Mouse (Mus musculus) left cerebral cortex, postnatal 14 days (tissue): ENCODE results near the gene Rps6kc1. TPM values are rescaled to one million over a fixed set of nuclear protein-coding genes. Genes with fewer than 3 reads are reported as not detected.

Experiments
- DNase-seq, 2 experiments: peaks; one replicate each; pipeline ENCODE4 v3.0.0; 2021 to 2022; ENCODE audit warnings: low spot score in 2 of 2, mixed read lengths in 1 of 2
- intact Hi-C: fragments of 180-260 bp; cut with DNase I; formaldehyde crosslinking; loops from one replicate; pipeline ENCODE4 v1.15.1; 2025
- total RNA-seq, 2 experiments: library from RNA; stranded (reverse); gene quantifications; 2 replicates each; pipeline ENCODE4 v1.2.3; 2021

The Rps6kc1 gene
- total RNA-seq, 2 experiments from 2014 or later = 76.0 to 84.0 TPM

GRCm38 (mm10) chr1:190656089-190656488, 255.5 kb downstream of the Rps6kc1 start:
- DNase-seq = no peak
- intact Hi-C loops = no loop called here

GRCm38 (mm10) chr1:190655651-190656050, 255.9 kb downstream of the Rps6kc1 start:
- intact Hi-C loops = no loop called here
- DNase-seq = no peak

- intact Hi-C loops = no loop called here
- DNase-seq = no peak
Measured at GRCm38 (mm10) chr1:190655081-190655480, 256.5 kb downstream of the Rps6kc1 start.

GRCm38 (mm10) chr1:190654694-190655001, 256.9 kb downstream of the Rps6kc1 start:
- intact Hi-C loops = no loop called here
- DNase-seq = no peak

GRCm38 (mm10) chr1:190653989-190654693, 257.4 kb downstream of the Rps6kc1 start:
- intact Hi-C loops = no loop called here
- no peak for DNase-seq

GRCm38 (mm10) chr1:190653081-190653480, 258.5 kb downstream of the Rps6kc1 start:
- no peak for DNase-seq

More at GRCm38 (mm10) chr1:190653081-190653480, 258.5 kb downstream of the Rps6kc1 start:
- intact Hi-C loops = no loop called here

Other genes with a start within 250 kb of the Rps6kc1 start
- gene Angel2, start 13.3 kb upstream of the Rps6kc1 start, total RNA-seq = 10 to 100 TPM; 53.5 to 55.3 TPM
- 1 to 10 TPM; 3.3 to 4.4 TPM for gene Vash2, start 67.5 kb upstream of the Rps6kc1 start, total RNA-seq
- 10 to 100 TPM; 15.7 to 16.1 TPM for gene Flvcr1, start 114.4 kb upstream of the Rps6kc1 start, total RNA-seq
- gene Spata45, start 124.9 kb upstream of the Rps6kc1 start, total RNA-seq = not detected
- 10 to 100 TPM; 29.9 to 30.7 TPM for gene Tatdn3, start 151.2 kb upstream of the Rps6kc1 start, total RNA-seq
- under 1 TPM; 0.70 to 0.88 TPM for gene Nsl1, start 151.2 kb upstream of the Rps6kc1 start, total RNA-seq
- gene Batf3, start 186.1 kb upstream of the Rps6kc1 start, total RNA-seq = under 1 TPM; 0.62 to 0.74 TPM